Mouse (Mus musculus): ENCODE measurements around the gene Klhdc7a.

Klhdc7a gene

GRCm38 (mm10) chr4:139960724-139961315 is 7.0 kb downstream of the Klhdc7a start:
- DNase-seq (ENCODE audit: low read depth, low spot score) = no peak

- no peak for DNase-seq (ENCODE audit: low read depth, low spot score)
Measured at GRCm38 (mm10) chr4:139960086-139960713, 7.6 kb downstream of the Klhdc7a start.

GRCm38 (mm10) chr4:139959188-139959587 is 8.6 kb downstream of the Klhdc7a start:
- no peak for DNase-seq (ENCODE audit: low read depth, low spot score)

DNA sequence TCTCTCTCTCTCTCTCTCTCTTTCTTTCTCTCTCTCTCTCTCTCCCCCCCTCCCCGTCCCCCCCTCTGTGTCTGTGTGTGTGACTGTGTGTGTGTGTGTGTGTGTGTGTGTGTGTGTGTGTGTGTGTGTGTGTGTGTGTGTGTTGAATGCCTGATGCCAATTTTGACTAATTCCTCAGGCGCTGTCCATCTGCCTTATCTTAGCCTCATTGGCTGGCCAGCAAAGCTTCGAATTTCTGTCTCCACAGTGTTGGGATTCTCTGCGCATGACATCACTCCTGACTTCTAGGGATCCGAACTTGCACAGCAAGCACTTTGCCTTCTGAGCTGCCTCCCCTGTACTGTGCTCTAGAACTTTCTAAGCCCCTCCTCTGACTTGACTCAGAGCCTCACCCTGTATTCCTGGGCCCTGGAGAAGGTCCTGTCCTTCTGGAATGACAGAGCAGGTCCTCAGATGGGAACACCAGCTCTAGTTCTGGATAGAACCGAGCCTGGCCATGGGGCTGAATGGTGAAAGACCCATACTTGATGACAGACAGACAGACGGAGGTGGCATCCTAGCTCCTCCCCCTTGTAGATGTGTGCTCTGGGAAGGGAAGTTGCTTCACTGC is 16.8 kb downstream of the Klhdc7a start:
- DNase-seq (ENCODE audit: low read depth, low spot score) = no peak

DNA sequence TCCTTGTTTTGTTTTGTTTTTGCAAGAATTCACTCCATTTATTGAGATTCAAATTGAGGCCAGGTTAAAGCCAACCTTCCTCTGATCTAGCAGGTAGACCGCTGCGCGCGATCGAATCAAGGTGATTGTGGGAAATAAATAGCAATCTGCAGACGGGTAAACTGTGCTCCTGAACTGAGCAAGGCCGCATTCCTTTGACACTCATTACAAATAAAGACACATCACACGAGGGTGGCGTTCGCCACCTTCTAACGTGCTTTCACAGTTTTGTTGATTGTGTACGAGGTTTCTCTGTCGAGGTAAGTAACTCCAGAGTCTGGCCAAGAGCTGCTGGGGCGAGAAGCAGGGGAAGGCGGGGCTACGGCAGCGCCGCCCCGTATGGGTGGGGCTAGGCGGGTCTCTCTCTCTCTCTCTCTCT is 17.4 kb downstream of the Klhdc7a start:
- no peak for DNase-seq (ENCODE audit: low read depth, low spot score)

DNA sequence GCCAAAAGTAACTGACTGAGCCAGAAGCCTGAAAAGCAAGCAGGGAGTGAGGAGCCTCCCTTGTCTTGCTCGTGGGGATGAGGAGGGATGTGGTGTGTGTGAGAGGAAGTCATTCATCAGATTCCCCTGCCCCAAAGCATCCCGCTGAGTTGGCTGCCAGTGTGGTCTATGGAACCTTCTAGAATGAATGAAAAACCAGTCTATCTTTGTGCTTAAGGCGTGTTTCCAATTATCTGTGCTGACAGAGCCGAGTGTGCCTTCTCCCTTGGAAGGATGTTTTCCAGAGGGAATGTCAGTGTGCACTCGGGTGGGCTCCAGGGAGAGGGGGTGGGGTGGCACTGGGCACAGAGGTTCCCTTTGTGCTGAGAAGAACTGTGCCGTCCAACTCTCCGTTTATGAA is 19.2 kb downstream of the Klhdc7a start:
- no peak for DNase-seq (ENCODE audit: low read depth, low spot score)

- DNase-seq (ENCODE audit: low read depth, low spot score) = no peak
Measured at GRCm38 (mm10) chr4:139947341-139947740, 20.5 kb downstream of the Klhdc7a start.

DNA sequence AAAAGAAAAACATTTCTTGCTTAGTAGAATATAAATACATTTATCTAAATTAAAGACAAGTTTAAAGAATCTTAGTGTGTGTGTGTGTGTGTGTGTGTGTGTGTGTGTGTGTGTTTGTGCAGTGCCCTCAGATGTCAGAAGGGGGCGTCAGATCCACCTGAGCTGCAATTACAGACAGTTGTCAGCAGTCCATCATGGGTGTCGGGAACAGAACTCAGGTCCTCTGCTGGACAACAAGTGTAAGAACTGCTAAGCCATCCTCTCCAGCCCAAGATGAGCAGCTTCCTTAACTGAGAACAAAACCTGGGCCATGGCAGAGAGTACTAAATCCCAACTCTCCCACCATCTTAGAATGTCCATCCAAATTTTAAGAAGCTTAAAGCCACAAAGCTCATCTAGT is 26.0 kb downstream of the Klhdc7a start:
- DNase-seq (ENCODE audit: low read depth, low spot score) = no peak

- DNase-seq (ENCODE audit: low read depth, low spot score) = no peak
Measured at GRCm38 (mm10) chr4:139935557-139935956, 32.3 kb downstream of the Klhdc7a start.

DNA sequence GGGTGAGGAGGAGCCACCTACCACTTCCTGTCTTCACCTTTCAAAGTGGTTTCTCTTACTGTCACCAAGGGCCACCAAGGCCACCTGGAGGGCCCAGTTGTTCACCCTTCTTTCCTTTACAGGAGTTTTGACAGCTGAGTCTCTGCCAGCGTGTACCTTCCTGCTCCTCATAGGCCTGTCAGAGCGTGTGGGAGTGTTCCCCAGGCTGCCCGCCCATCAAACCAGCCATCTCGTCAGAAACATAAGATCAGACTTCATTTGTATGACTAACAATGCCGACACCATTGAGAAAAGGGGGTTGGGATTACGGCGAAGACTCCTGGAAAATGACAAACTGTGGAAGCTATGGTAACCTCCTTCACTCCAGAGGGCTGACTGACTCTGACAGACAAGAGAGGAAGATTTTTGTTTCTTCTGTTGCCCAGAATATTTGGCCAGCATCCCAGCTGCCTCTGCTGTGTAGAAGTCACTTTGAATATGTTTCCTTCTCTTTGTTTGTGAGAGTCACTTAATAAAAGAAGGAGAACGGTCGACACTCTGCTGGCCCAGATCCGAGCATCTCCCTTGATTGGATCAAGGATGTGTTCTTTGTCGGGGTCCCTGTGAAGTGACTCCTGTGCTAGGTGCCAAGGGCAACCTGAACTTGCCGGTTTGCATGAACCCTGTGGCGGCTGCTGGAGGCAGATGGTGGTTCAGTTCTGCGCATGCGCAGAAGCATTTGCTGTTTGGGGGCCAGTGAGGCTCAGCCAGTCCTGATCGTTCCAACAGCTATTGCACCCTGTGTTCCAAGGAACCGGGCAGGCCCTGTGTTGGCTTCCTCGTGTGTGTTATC is 34.6 kb downstream of the Klhdc7a start:
- DNase-seq (ENCODE audit: low read depth, low spot score) = no peak

- no peak for DNase-seq (ENCODE audit: low read depth, low spot score)
Measured at GRCm38 (mm10) chr4:139931790-139932510, 35.9 kb downstream of the Klhdc7a start.

DNA sequence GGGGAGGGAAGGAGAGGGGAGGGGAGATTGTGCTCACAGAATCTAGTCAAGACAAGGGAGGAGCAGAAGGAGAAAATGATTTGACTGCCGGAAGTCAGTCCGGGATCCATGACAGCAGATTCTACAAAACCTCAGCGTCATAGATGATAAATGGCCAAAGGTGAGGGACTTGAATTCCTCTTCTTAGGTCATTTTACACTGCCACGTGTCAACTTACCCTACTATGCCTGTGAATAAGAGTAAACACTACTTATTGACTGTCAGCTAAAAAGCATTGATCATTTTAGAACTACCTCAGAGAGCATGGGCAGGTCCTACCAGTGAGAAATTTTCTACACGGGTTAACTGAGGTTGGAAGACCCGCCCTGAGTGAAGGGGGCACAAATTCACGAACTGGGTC is 36.9 kb downstream of the Klhdc7a start:
- no peak for DNase-seq (ENCODE audit: low read depth, low spot score)

DNA sequence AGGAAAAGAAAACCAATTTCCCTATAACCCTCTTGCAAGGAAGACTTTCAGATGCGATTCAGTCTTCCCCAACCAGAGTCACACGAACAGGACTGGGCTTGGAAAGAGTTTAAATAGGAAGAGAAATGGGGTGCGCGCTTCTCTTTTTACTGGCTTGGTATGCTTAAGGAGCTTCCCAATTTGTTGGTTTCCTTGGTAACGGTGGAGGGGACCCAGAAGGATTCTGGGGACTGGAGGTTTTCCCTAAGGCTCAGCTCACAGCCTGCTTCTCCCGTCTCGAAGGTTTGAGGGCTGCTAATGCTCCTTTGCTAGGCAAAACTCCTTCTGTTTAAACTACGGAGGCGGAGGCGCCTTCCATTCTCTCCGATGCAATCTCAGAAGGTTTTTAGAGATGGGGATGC is 41.7 kb downstream of the Klhdc7a start:
- no peak for DNase-seq (ENCODE audit: low read depth, low spot score)

DNA sequence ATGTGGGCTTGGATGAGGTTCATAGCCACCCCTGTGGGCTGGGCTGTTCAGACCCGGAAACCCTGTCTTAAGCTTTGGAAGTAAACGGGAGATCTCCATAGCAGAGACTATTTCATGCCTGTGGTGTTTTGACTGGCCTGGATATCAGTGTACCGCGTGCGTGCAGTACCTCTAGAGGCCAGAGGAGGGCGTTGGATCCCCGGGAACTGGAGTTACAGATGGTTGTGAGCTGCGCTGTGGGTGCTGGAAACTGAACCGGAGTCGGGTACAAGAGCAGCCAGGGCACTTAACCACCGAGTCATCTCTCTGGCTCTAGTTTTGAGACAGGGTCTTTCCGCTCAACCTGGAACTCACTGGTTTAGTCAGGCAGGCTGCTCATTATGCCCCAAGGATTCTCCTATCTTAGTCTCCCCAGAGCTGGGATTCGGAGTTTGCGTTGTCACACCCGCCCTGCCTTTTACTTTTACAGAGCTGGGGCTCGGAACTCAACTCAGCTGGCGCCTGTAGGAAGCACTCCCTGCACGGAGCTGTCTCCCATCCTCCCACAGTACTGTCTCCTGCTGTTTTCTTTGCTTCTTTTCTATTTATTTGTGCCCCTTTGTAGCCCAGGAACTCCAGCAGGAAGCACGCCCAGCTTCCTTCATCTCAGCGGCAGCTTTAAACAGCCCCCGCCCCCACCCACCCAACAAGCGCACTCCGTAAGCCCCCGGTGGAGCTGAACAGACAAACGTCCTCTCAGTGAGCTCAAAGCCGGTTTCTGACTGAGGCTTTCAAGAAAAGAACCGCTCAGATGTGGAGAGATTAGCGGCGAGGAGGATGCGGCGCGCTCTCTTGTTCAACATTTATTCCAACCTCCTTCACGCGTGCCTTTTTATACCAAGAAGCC is 42.3 kb downstream of the Klhdc7a start:
- DNase-seq (ENCODE audit: low read depth, low spot score) = no peak

DNA sequence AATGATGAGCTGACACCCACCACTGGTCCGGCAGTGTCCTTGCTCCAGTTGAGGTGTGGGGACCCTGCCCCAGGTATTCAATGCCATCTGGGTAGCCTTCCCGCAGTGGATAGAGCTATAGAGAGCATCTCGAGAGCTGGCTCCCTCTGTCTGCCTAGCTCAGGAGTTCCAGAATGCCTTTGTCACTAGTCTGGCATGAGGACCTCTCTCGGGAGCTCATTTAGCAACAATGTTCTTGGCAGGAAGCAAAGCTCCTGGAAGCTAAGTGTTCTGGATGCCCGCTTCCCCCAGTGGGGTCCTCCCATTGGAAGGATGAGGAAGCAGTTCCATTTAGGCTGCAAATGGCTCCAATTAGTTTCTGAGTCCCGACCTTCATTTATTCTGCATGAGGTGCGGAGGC is 51.1 kb downstream of the Klhdc7a start:
- DNase-seq (ENCODE audit: low read depth, low spot score) = no peak
